Mouse (Mus musculus) c-Kit-positive CD71-negative TER-119-negative erythroid progenitor cells, embryonic 14.5 days (primary cell): ENCODE data around the gene Mansc4.

Experiments
- DNase-seq: peaks from one replicate; pipeline ENCODE4 v3.0.0-alpha.2; 2013; ENCODE audit warnings: low read depth

The Mansc4 gene

DNA sequence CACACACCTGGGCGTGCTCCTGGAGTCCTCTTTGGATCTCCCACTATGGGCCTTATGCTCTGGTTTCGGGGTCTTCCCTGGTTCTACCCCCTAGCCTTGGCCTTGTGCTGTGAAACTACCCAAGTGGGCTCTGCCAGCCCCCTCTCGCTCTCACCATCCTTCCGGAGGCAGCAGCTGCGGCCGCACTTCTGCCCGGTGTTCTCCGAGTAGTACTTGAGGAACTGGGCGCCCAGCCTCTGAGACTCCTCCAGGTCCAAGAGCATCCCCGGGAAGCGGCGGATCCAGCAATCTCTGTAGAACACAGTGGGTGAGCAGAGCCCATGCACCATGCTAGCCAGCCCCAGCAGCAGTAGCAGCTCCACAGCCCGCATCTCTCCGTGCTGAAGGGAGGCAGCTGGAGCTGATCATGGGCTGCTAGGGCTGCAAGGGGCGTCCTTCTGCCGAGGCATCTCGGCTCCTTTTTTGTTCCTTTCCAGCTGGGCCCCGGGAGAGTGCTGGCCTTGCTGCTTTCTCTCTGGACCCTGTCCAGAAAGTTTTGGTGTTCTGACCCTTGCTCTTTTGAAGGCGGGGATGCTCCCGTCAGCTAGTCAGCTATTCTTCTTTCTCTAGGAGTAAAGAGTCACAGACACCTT is at the start of gene Mansc4:
TSS of gene Mansc4 (minus strand) at position 439 of the 632 bp plus-strand sequence.
- no peak for DNase-seq

DNA sequence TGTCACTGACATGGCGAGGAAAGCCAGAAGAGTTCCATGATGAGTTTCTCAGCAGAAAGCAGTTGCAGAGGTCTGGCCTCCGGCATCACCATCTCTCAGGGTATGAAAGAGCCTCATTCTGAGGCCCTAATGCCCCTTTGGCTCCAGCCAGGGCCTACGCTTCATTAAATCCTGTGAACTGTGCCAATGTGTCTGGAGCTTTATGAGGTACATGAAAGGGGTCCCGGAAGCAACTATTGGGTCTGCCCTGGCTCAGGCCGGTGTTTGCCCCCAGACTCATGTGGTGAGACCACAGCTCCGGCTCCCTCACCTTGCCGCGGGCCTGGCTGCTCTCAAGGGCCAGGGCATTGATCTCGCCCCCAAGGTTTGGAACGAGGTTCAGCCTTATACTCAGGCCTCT is 40.4 kb upstream of the Mansc4 start:
- no peak for DNase-seq

DNA sequence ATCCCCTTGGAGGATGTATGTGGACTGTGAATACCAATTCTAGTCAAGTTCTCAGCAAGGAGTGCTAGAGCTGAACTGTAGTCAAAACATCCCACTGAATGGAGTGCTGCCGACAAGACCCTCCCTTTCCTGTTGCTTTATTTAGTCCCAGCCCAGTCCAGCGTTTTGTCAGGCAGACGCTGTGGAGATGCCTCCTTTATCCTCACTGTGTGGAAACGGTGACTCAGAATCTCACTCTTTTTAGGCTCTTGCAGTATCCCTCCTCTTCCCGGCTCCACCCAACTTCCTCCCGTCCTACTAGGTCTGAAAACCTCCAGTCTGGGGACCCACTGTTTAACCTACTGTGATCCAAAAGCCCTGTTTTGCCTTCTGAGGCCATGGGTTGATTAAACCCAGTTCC is 34.5 kb upstream of the Mansc4 start:
- DNase-seq = no peak

DNA sequence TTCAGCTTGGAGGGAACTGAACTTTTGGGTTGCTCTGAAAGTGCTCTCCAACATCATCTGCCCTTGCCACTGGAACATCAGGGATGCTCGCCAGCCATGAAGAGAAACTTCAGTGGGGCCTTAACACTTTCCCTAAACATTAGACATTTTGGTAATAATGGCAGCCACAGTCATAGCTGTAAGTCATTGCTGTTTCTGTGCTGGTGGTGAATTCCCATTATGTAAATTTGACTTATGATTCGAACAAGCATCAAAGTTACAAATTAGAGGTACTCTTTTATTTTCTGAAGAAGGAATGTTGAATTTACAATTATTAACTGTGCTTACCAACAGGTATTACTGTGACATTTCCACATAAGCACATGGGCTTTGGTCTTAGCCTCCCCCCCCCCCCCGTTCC is 31.4 kb upstream of the Mansc4 start:
- no peak for DNase-seq

DNA sequence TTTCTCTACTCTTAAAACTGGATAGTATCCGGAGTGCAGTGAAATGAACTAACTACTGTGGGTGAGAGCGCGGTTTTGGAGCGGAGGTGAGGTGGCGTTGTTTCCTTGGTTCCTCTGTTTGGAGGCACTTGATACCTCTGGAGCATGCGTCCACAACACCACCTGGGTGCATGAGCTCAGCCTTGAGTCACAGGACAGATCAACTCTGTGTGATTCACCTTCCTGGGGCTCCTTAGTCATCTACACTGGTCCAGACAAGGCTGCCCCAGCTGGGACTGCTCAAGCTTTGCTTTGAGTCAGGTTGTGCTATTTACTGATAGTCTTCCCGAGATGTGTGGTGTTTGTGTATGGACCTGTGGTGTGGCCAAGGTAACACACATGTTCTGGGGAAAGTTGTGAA is 30.9 kb upstream of the Mansc4 start:
- no peak for DNase-seq

DNA sequence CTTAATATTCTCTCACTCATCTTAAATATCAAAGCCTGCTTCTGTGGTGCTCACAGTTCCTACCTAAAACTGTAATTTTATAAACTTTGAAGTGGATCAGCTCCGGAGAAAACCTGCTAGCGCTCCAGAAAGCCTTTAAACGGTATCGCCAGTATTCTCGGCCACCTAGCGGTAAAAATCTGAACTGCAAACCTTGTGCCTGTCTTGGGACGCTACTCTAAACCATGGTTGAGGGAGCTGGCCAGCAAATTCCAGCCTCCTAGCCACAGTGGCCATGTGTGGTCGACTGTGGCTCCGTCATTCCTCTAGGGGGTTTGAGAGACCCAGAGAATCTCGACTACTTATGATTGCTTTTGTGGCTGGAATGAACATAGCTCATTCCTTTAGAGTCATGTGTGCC is 29.7 kb upstream of the Mansc4 start:
- DNase-seq = peak; percentile 78

DNA sequence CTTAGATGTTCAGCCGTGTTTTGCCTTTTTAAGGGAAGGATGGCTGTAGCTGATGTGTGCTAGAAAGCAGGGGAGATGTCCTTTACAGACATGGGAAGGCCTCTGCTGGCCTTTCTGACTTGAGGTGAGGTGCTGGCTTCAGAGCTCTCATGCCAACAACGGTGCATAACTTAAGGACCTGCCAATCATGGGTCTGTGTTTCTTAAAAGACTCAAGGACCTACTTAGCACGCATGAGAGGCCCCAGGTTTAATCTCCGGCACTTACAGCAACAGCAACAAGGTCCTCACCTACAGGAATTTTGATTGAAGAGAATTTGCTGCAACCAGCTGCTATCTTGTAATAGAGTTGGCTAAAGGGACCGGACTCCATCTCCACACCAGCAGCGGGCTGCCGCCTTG is 22.5 kb upstream of the Mansc4 start:
- DNase-seq = no peak

DNA sequence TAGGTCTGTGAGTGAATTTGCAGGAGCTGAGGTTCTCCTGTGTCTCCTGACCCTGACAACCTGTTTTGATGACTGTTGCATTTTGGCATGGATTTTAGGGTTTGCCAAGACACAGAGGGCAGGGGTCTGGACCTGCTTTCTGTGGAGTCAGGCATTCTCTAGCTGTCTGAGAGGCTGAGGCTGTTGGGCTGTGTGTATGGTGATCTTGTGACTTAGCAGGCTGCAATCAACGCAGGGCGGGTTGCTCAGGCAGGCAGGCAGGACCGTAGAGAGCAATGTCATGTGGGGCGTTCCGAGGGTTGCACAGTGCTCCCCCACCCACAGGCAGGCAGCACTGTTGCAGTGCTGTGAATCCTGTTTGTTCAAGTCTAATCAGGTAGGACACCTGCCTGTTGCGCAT is 19.9 kb upstream of the Mansc4 start:
- no peak for DNase-seq

DNA sequence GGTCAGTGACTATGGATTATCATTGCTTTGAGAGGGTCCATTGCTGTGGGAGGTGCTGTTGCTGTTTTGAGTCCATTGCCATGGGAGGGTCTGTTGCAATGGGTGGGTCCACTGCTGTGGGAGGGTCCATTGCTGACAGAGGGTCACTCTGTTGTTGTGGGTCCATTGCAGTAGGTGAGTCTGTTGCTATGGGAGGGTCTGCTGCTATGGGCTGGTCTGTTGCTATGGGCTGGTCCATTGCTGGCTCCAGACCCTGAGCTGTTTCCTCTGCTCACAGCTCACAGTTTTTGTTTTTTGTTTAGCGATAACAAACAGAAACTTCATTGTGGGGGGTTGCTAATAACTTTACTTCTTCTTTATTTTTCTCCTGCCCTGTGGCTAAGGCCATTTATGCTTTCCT is 18.7 kb upstream of the Mansc4 start:
- DNase-seq = no peak

DNA sequence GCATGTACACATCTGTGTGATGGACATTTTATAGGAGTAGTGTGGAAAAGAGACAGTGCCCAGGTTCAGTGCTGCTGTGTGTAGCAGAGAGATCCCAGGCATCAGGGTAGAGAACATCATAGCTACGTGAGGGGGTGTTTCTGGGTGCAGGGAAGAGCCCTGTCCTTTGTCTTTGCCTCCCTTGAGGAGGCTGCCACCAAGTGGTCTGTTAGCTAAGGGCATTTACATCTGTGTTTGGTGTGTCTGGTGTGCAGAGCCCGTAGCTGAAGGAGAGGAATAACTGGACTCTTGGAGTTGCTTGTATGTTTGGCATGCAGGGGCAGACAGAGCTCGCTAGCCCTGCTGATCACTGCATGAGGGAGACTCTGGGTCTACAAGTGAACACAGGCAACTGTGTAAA is 15.5 kb upstream of the Mansc4 start:
- DNase-seq = no peak

DNA sequence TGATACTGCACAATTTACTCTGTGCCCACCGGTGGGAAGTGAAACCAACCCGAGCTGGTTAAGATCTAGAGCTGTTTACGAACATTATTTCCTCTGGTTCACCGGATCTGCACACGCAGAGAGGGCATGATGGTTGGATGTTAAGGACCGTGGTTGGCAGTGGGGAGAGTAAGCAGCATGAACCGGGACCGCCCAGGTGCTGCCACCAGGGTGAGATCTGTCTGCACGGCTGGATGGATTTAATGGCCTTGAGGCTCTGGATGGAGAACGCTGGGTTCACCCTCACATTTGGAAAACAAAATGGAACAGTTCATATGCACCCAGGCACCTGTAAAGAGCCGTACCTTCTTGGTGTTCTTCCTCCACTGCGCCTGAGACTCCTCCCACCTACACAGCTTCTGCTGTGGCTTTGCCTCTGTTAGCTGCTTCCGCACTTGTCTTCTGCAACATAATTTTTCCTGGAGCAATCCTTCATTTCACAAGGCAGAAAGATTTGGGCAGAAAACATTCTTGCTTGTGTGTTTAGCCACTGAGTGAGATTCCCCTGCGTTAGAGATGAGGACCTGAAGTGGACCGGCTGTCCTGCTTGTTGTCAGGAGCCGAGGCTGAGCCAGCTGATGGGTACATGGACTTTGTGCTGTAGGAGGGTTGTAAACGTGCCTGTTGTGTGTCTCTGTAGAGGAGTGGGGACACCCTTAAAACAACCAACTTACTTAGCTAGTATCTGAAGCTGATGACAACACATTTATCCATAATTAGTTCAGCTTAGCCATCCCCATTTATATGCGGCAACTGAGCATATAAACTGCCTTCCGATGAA is 12.8 kb upstream of the Mansc4 start:
- no peak for DNase-seq

DNA sequence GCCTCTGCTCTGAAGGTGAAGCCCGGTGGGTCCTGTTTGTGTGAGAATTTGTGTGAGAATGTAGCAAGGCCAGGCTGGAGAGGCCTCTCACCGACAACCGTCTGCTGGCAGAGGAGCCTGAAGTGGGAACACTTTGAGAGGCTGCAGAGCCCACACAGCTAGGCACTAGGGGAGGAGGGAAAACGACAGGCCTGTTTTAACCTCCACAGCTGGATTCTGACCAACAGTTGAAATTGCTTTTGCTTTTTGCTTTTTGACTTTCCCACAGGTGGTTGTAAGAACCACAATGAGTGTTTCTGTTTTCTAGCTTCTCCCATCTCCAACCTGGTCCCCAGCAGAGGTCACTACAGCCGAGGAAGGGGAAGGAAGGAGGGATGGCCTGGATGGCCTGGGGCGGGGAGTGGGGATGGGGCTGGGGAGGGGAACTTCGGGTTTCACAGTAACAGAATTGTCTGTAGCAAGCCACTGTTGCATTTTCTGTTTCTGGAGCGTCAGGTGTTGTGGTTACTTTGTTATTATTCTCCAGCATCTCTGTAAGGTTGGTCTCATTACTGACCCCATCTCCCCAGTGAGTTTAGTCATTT is 10.6 kb upstream of the Mansc4 start:
- DNase-seq = no peak

DNA sequence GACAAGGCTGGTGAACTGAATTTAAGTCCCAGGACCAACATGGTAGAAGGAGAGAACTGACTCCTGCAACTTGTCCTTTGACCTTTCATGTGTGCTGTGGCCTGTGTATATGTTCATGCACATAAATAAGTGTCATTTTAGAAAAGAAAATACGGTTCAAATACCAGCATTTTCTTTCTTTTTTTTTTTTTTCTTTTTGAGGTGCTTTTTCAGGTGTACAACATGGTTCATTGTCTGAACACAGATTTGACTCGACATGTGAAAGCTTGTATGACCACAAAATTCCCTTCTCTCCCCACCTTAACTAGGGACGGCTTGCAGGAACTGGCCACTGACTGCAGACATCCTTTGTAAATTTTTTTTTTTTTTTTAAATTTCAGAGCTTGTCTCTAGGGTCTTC is 10.1 kb upstream of the Mansc4 start:
- no peak for DNase-seq

DNA sequence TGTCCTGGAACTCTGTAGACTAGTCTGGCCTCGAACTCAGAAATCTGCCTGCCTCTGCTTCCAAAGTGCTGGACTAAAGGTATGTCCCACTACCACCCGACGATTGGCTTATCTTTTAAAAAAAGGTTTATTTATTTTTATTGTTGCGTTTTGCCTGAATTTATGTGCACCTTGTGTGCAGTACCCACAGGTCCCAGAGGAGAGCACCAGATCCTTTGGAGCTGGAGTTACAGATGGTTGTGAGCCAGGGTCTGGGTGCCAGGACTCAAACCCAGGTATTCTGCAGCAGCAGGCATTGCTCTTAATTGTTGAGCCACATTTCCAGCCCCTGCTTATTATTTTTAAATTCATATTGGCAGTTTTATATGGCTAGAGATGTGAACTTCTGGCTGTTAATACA is 9.3 kb upstream of the Mansc4 start:
- DNase-seq = no peak

DNA sequence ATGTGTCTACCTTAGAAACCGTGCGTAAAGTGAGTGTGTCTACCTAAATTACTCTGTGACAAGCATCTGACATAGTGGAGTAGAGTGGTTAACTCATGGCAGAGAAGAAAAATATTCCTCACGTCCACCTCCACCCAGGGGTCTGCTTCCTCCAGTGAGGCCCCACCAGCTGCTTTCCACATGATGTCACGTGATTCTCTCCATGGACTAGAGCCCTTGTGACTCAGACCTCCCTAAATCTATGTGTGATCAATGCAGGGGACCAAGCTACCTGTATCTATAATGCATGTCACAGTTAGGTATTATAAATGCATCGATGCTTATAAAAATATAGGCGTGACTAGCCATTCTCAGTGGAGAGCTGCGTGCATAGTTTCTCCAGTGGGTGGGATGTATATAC is 7.9 kb upstream of the Mansc4 start:
- no peak for DNase-seq

DNA sequence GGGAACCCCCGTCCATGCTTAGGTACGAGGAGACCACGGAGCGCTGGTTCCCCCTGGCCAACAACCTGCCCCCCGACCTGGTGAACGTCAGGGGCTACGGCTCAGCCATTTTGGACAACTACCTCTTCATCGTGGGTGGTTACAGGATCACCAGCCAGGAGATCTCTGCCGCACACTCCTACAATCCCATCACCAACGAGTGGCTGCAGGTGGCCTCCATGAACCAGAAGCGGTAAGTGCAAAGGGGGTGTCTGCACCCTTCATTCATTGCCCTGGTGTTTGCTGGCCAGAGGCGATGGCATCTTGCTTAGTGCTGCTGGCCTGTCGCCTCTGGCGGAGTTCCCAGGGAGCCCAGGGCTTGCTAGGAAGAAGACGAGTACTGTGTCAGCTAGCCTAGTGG is 5.3 kb upstream of the Mansc4 start:
- DNase-seq = no peak

DNA sequence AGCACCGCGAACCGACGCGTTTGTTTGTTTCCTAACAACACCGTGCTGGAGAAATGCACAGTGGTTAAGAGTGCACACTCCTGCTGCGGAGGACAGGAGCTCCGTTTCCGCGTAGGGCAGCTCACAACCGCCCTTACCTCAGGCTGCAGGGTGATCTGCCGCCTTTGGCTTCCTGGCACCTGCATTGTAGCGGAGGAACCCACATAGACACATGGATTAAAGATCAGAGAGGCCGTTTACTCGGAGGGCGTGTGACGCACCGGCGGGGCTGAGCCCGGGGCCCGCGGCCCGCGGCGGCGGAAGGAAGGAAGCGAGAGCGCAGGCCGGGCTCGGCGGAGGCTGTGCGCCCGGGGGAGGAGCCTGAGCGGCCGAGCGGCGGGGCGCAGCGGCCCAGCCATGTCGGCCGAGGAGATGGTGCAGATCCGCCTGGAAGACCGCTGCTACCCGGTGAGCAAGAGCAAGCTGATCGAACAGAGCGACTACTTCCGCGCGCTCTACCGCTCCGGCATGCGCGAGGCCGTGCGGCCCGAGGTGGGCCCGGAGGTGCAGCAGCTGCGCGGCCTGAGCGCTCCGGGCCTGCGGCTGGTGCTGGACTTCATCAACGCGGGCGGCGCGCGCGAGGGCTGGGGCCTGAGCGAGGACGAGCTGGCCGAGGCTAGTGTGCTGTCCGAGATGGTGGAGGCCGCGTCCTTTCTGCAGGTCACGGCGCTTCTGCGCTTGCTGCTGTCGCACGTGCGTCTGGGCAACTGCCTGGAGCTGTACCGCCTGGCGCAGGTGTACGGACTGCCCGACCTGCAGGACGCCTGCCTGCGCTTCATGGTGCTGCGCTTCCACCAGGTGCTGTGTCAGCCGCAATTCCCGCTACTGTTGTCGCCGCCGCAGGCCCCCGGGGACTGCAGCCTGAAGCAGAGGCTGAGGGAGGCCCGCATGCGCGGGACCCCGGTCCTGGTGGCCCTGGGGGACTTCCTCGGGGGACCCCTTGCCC is 4.6 kb upstream of the Mansc4 start, which contains the start of gene Klhl42:
TSS of gene Klhl42 (plus strand) at position 244 of the 985 bp plus-strand sequence.
- peak; percentile 40 for DNase-seq

DNA sequence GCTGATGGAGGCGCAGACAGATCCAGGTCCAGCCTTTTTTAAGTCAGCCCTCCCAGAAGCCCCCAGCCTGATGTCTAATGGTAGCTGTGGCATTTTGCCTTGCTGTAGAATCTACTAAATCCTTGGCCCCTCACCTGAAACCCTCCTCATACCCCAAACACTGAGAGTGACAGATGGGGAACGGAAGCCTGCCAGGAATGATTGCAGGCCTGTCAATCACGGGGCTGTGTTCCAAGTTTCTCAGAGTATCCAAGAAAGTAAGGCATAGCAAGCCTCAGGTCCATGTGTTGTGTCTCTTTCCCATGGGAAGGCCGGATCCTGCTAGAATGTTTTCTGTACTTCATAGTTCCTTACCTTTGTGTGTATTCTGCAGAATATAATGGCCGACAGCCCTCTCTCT is 3.4 kb upstream of the Mansc4 start:
- no peak for DNase-seq

DNA sequence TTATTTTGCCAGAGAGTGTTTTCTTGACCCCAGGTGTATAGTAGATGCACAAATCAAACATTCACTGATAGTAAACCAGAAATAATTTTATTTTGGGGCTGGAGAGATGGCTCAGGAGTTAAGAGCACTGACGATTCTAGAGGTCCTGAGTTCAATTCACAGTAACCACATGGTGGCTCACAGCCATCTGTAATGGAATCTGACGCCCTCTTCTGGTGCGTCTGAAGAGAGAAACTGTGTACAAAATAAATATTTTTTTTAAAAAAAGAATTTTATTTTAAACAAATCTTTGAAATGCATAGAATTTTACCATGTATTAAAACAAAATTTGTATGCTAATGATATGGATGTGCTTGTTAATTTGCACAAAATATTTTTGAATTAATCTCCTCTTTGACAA is 1.7 kb upstream of the Mansc4 start:
- no peak for DNase-seq

DNA sequence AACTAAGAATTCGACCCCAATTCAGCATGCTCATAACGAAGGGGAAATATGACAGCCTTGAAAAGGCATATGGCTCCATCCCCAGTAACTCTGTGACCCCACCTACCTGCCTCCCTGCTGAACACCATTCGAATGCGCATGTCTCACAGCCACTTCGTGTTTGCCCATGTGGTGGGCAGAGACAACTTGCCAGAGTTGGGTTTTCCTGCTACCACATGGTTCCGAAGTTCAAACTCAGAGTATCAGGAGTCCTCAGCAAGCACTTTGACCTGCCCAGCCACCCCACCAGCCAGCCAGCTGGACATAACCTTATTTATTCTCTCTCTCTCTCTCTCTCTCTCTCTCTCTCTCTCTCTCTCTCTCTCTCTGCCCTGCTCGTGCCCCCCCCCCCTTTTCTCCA is 904 bp upstream of the Mansc4 start:
- no peak for DNase-seq

DNA sequence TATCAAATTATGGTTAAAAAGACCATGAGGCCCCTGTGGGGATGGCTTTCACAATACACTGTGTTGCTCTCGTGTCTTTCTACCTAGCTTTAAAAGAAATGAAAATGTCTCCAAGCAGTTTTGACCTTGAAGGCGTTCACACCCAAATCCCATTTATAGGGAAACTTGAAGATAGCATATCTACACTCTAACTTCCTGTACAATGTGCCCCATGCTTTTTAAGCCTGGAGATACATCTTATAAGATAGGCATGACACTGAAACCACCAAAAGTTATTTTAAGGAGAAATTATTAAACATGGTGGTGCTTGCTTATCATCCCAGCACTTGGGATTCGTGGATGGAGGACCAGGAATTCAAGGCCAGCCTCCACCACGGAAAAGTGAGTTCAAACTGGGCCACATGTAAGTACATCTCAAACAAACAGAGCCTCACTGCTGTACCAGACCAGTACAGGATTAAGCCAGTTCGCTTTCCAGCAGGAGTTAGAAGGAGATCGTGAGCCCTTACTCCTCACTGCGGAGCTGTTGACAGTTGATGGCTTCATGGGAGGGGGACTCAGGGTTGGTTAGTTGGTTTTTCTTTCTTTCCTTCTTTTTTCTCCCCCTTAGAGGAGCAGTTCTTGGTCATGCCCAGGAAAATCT is 1.3 kb downstream of the Mansc4 start:
- no peak for DNase-seq

DNA sequence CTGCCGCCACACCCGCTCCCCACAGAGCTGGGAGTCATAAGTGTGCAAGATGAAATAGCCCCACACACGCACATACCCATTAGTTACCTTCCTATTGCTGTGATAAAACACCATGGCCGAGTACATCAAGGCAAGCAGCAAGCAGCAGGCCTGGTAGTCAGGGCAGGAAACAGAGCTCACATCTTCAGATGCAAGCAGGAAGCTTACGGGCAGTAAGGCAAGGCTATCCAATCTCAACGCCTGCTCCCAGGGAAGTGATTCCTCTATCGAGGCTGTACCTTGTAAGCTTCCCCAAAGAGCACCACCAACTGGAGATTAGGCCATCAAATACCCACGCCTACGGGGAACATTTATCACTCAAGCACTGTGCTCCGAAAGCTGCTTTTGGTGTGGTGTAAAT is 6.9 kb downstream of the Mansc4 start:
- no peak for DNase-seq
